Mouse (Mus musculus) spleen, adult 2 months (tissue): ENCODE data around the gene Lonp2.

ENCODE experiments used
- CTCF ChIP-seq: fragments of 200-500 bp; IDR thresholded peaks from 2 replicates; pipeline ENCODE4 v1.5.1; 2011; ENCODE audit warnings: mild to moderate bottlenecking, inconsistent platforms; ENCODE audit not compliant: insufficient read depth, insufficient read length, insufficient replicate concordance; ENCODE audit errors: extremely low read depth
- POLR2A ChIP-seq: fragments of 200-500 bp; IDR thresholded peaks from 2 replicates; pipeline ENCODE4 v1.6.1; 2011; ENCODE audit warnings: low read depth, low read length, inconsistent platforms

DNA sequence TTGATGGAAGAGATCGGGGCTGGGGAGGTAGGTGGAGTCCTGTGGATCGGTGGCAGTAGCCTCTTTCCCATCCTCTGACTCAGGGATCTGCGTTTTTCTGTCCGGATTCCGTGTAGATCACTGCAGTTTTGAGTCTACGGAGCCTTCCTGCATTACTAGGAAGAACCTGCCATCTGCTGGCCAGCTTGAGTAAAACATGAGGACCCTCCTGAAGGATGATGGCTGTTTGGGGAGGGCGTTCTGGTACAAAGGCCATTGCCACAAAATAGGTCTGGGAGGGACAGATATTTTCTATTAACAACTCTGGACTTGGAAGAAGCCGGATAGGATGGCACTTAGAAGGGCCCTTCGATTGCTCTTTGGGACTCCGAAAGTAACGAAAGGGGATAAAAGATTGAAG, 38.7 kb upstream of the Lonp2 start:
- TF ChIP-seq CTCF = peak; percentile 51; the same call in 1 of the 2 replicates
- TF ChIP-seq POLR2A = no peak
